Mouse (Mus musculus): ENCODE measurements around the gene Kcnh3. TPM values are rescaled to one million over a fixed set of nuclear protein-coding genes. Genes with fewer than 3 reads are reported as not detected.

The Kcnh3 gene
- 0.28 and 0.37 TPM in 2 replicates for polyA plus RNA-seq (2015; fragmentation: Nextera tagmentation; extraction: Ambion mirVana)

DNA sequence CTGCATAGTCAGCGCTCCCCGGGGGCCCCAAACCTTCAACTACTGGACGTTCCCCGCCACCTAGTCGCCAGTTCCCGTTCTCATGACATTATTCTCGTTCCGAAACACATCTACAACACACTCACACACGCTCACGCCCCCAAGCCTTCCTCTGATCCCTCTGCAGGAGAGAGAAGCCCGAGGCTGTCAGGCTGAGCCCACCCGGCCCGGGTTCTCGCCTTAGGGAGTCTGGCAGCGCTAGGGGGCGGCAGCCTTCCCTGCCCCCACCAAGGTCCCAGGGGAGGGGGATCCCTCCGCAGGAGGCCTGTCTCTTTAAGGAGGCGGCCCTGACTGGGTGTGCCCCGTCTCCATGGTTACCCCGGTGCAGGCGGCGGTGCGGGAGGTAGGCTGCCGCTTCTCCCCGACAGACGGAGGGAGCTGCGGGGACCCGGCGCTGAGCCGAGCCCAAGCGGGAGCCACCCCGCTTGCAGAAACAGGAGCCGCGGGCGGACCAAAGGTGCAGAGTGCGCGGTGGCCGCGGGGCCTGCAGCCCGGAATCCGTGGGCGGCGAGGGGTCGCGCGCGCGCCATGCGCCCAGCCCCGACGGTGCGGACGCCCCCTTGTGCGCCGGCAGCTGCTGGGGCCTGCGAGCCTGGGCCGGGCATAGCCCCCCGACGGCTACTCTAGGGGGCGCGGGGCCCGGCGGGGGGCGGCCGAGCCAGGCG is at the start of gene Kcnh3:
Kcnh3 (plus strand) TSS at position 654 of the 704 bp plus-strand sequence.
- H3K4me3 ChIP-seq = peak within 1 kb of the TSS; percentile 48
- H3K9me3 ChIP-seq = no peaks in the 10 kb centered on the region
- H3K4me1 ChIP-seq = peaks cover 53% of the 10 kb centered on the region
- no peaks in the 10 kb centered on the region for H3K36me3 ChIP-seq
- under 1% methylated on average over 59 of the region's 66 CpGs for WGBS
- H3K9ac ChIP-seq = peak within 1 kb of the TSS; percentile 62
- no peak within 1 kb of the TSS for H3K27ac ChIP-seq
- H3K27me3 ChIP-seq = peaks cover 94% of the 10 kb centered on the region
- peak within 1 kb of the TSS; percentile 77 for H3K4me2 ChIP-seq (replicated peaks)
- ATAC-seq (ENCODE audit: low FRiP score, low read depth) = no peak

- no peak overlapping the region for H3K4me3 ChIP-seq
- H3K4me1 ChIP-seq = no peaks in the 10 kb centered on the region
- ATAC-seq (ENCODE audit: low FRiP score, low read depth) = no peak
- WGBS = 100% methylated on average over 1 of the region's 2 CpGs
- H3K9ac ChIP-seq = no peak overlapping the region
- H3K27me3 ChIP-seq = no peaks in the 10 kb centered on the region
- no peak overlapping the region for H3K4me2 ChIP-seq (replicated peaks)
- no peaks in the 10 kb centered on the region for H3K9me3 ChIP-seq
- no peak overlapping the region for H3K27ac ChIP-seq
- H3K36me3 ChIP-seq = peaks cover 79% of the 10 kb centered on the region
These were observed 45.0 kb upstream of the Kcnh3 start for GRCm38 (mm10) chr15:99179639-99180038.

- Histone ChIP-seq H3K27ac (no peak overlapping the region), H3K27me3 (no peaks in the 10 kb centered on the region), H3K4me3 (no peak overlapping the region), H3K4me2 (replicated peaks) (no peak overlapping the region), H3K9me3 (no peaks in the 10 kb centered on the region), H3K9ac (no peak overlapping the region), H3K36me3 (peaks cover 90% of the 10 kb centered on the region), H3K4me1 (no peaks in the 10 kb centered on the region)
- 89% methylated on average over 9 of the region's 9 CpGs for WGBS
- ATAC-seq (ENCODE audit: low FRiP score, low read depth) = no peak
These were observed 40.3 kb upstream of the Kcnh3 start for GRCm38 (mm10) chr15:99184217-99184914.

GRCm38 (mm10) chr15:99194358-99194757 is 30.3 kb upstream of the Kcnh3 start:
- Histone ChIP-seq H3K36me3 (peaks cover 63% of the 10 kb centered on the region), H3K4me2 (replicated peaks) (no peak overlapping the region), H3K4me1 (no peaks in the 10 kb centered on the region), H3K9me3 (no peaks in the 10 kb centered on the region), H3K27me3 (no peaks in the 10 kb centered on the region), H3K27ac (no peak overlapping the region), H3K4me3 (no peak overlapping the region), H3K9ac (no peak overlapping the region)
- 92% methylated on average over 9 of the region's 10 CpGs for WGBS
- ATAC-seq (ENCODE audit: low FRiP score, low read depth) = no peak

DNA sequence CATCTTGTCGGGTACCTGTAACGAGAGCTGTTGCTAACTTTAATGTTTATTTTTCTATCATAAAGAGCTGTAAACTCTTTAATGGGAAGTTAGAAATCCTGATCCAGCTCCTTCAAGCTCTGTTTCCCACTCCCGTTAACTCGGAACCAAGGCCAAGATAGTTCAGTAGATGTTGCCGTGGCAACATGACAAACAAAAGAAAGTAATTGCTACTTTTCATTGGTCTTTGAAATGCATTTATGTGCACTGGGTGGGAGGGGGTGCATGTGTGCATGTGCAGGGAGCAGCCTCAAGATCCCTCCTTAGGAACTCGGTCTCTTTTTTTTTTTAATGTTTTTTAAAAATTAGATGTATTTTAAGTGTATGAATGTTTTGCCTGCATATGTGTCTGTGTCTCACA is 29.6 kb upstream of the Kcnh3 start:
- 60% methylated on average over 6 of the region's 6 CpGs for WGBS
- no peak overlapping the region for H3K9ac ChIP-seq
- no peak for ATAC-seq (ENCODE audit: low FRiP score, low read depth)
- no peaks in the 10 kb centered on the region for H3K9me3 ChIP-seq
- H3K27ac ChIP-seq = no peak overlapping the region; the same call in 1 of the 2 replicates
- H3K4me3 ChIP-seq = no peak overlapping the region
- no peaks in the 10 kb centered on the region for H3K27me3 ChIP-seq
- peaks cover 63% of the 10 kb centered on the region for H3K36me3 ChIP-seq
- no peak overlapping the region for H3K4me2 ChIP-seq (replicated peaks)
- no peaks in the 10 kb centered on the region for H3K4me1 ChIP-seq

DNA sequence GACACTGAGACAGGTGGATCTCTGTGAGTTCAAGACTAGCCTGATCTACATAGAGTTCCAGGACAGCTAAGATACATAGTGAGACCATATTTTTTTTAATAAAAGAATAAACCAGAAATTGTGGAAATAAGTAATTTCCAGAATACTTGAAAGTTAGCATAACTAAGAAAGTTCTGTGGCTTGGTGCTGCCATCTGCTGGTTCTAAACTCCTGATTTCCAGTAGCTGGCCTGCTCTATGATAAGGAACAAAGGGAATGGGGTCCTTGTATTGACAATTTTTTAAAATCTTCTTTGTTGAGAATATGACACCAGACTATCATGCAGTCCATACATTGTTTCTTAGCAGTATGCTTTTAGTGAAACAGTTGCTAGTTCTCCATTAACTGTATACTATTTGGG is 25.9 kb upstream of the Kcnh3 start:
- Histone ChIP-seq H3K9me3 (no peaks in the 10 kb centered on the region), H3K27ac (no peak overlapping the region), H3K4me3 (no peak overlapping the region), H3K4me2 (replicated peaks) (no peak overlapping the region), H3K27me3 (no peaks in the 10 kb centered on the region), H3K9ac (no peak overlapping the region), H3K4me1 (no peaks in the 10 kb centered on the region), H3K36me3 (peaks cover 64% of the 10 kb centered on the region)
- no peak for ATAC-seq (ENCODE audit: low FRiP score, low read depth)

DNA sequence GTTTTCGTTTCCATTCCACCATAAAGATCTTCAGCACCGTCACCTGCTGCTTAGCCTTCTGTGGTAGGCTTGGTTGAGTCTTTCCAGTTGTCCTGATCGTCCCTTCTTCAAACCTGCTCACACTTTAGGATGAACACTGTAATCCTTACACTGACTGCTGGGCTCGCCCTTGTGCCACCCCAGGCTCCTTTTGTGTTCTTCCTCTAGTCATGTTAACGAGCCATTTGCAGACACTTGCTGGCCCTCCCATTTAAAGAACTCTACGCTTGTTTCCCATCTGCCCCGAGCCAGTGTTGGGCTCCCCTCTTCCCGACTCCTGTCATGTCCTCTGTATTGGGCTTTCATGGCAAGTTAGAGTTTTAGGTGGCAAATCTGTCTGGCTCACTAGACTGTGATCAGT is 18.7 kb upstream of the Kcnh3 start:
- H3K36me3 ChIP-seq = peaks cover 71% of the 10 kb centered on the region
- no peaks in the 10 kb centered on the region for H3K9me3 ChIP-seq
- 65% methylated on average over 8 of the region's 8 CpGs for WGBS
- H3K27ac ChIP-seq = no peak overlapping the region
- H3K4me3 ChIP-seq = no peak overlapping the region
- peaks cover 11% of the 10 kb centered on the region for H3K4me1 ChIP-seq
- H3K9ac ChIP-seq = no peak overlapping the region
- ATAC-seq (ENCODE audit: low FRiP score, low read depth) = no peak
- no peak overlapping the region for H3K4me2 ChIP-seq (replicated peaks)
- H3K27me3 ChIP-seq = no peaks in the 10 kb centered on the region

GRCm38 (mm10) chr15:99213183-99213582 is 11.5 kb upstream of the Kcnh3 start:
- no peak for ATAC-seq (ENCODE audit: low FRiP score, low read depth)
- Histone ChIP-seq H3K27ac (no peak overlapping the region), H3K27me3 (peaks cover 4% of the 10 kb centered on the region), H3K36me3 (peaks cover 57% of the 10 kb centered on the region), H3K9ac (no peak overlapping the region), H3K4me3 (no peak overlapping the region), H3K4me1 (no peaks in the 10 kb centered on the region), H3K9me3 (no peaks in the 10 kb centered on the region), H3K4me2 (replicated peaks) (no peak overlapping the region)
- WGBS = 81% methylated on average over 10 of the region's 10 CpGs

GRCm38 (mm10) chr15:99214941-99215340 is 9.7 kb upstream of the Kcnh3 start:
- no peak overlapping the region for H3K27ac ChIP-seq
- H3K36me3 ChIP-seq = peaks cover 43% of the 10 kb centered on the region
- ATAC-seq (ENCODE audit: low FRiP score, low read depth) = no peak
- H3K4me1 ChIP-seq = peaks cover 8% of the 10 kb centered on the region; the same call in 1 of the 2 replicates
- H3K27me3 ChIP-seq = peaks cover 12% of the 10 kb centered on the region
- no peaks in the 10 kb centered on the region for H3K9me3 ChIP-seq
- no peak overlapping the region for H3K4me2 ChIP-seq (replicated peaks)
- no peak overlapping the region for H3K9ac ChIP-seq
- H3K4me3 ChIP-seq = no peak overlapping the region
- 76% methylated on average over 2 of the region's 2 CpGs for WGBS

GRCm38 (mm10) chr15:99215741-99216463 is 8.8 kb upstream of the Kcnh3 start:
- Histone ChIP-seq H3K9ac (no peak overlapping the region), H3K27me3 (peaks cover 18% of the 10 kb centered on the region), H3K9me3 (no peaks in the 10 kb centered on the region), H3K4me2 (replicated peaks) (no peak overlapping the region), H3K27ac (no peak overlapping the region), H3K4me3 (no peak overlapping the region), H3K4me1 (peaks cover 10% of the 10 kb centered on the region), H3K36me3 (peaks cover 35% of the 10 kb centered on the region)
- ATAC-seq (ENCODE audit: low FRiP score, low read depth) = no peak
- 85% methylated on average over 11 of the region's 11 CpGs for WGBS

DNA sequence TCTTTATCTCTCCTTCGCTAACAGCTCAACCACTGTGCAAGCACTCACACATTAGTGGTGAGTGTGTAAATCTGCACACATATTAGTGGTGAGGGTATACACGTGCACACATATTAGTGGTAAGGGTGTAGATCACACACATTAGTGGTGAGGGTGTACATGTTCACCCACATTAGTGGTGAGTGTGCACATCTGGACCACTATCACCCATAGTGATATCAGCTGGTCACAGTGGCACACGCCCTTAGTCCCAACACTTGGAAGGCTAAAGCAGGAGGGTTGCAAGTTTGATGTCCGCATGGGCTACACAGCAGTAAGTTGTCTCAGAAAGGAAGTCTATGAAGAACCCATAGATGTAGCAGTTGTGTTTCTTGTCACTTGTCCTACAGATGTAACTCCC is 7.0 kb upstream of the Kcnh3 start:
- WGBS = 93% methylated on average over 4 of the region's 4 CpGs
- H3K4me2 ChIP-seq (replicated peaks) = no peak overlapping the region
- peaks cover 22% of the 10 kb centered on the region for H3K4me1 ChIP-seq
- H3K27me3 ChIP-seq = peaks cover 33% of the 10 kb centered on the region
- H3K4me3 ChIP-seq = no peak overlapping the region
- no peak for ATAC-seq (ENCODE audit: low FRiP score, low read depth)
- no peaks in the 10 kb centered on the region for H3K9me3 ChIP-seq
- H3K27ac ChIP-seq = no peak overlapping the region
- H3K36me3 ChIP-seq = peaks cover 17% of the 10 kb centered on the region
- H3K9ac ChIP-seq = no peak overlapping the region

DNA sequence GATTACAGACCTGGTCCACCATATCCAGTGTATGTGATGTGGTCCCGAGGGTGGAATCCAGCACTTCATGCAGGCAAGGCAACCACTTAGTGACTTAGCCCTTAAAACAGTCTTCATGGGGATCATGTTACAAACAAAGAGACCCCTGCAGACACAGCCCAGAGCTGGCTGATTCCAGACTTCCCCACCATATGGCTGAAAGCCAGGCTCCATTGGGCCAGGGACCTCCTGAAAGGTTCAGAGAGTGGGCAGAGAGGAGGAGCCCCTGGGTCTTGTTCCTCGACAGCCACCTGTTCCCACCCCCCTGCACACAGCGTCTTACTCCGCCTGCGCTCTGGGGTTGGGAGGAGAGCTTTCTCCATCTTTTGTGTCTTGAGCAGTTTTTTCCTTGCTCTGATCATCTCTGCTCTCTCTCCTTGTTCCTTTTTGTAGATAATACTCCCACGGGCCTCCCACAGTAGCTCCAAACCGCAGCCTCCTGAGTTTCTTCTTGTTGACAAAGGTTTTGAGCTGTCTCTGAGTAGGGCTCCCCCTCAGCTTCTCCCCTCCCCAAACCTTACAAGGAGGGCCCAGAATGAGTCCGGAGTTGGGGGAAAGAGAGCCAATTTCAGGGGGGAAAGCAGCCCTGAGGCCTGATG is 3.2 kb upstream of the Kcnh3 start:
- ATAC-seq (ENCODE audit: low FRiP score, low read depth) = peak; percentile 77; the same call in 1 of the 2 replicates
- no peak overlapping the region for H3K27ac ChIP-seq
- peaks cover 71% of the 10 kb centered on the region for H3K27me3 ChIP-seq
- no peak overlapping the region for H3K9ac ChIP-seq
- no peak overlapping the region for H3K4me3 ChIP-seq
- H3K36me3 ChIP-seq = no peaks in the 10 kb centered on the region
- WGBS = 6% methylated on average over 8 of the region's 8 CpGs
- peak overlapping the region; percentile 7; the same call in 1 of the 2 replicates for H3K4me2 ChIP-seq (replicated peaks)
- H3K9me3 ChIP-seq = no peaks in the 10 kb centered on the region
- H3K4me1 ChIP-seq = peaks cover 55% of the 10 kb centered on the region
